Mouse (Mus musculus) intestine, postnatal 0 days (tissue): ENCODE measurements around the gene Fhod1. TPM values are rescaled to one million over a fixed set of nuclear protein-coding genes. Genes with fewer than 3 reads are reported as not detected.
A peak's percentile ranks its signal among the peaks of the same experiment; 100 is the strongest.

Source experiments
- ATAC-seq: fragments of 200-750 bp; cut with Nextera tagmentation; 2 replicates; pipeline ENCODE4 v1.8.0; 2017; ENCODE audit warnings: mild to moderate bottlenecking, moderate TSS enrichment, moderate library complexity
- H3K27ac ChIP-seq: fragments of 300-500 bp; sonication (generic); 2 replicates; pipeline ENCODE4 v1.5.1; 2014; ENCODE audit warnings: mild to moderate bottlenecking, low read depth, low read length, moderate library complexity
- H3K27me3 ChIP-seq: fragments of 300-500 bp; sonication (generic); replicated peaks from 2 replicates; pipeline ENCODE4 v1.6.1; 2014; ENCODE audit warnings: low read length, mixed read lengths; ENCODE audit not compliant: control insufficient read depth, insufficient read depth
- H3K36me3 ChIP-seq: fragments of 300-500 bp; sonication (generic); 2 replicates; pipeline ENCODE4 v1.6.1; 2014; ENCODE audit warnings: mild to moderate bottlenecking, moderate library complexity; ENCODE audit not compliant: control insufficient read depth, insufficient read depth
- H3K4me1 ChIP-seq: fragments of 300-500 bp; sonication (generic); replicated peaks from 2 replicates; pipeline ENCODE4 v1.6.1; 2014; ENCODE audit warnings: antibody characterized with exemption, low read length, mixed read lengths; ENCODE audit not compliant: control insufficient read depth, insufficient read depth
- H3K4me2 ChIP-seq: fragments of 300-500 bp; sonication (generic); replicated peaks from 2 replicates; pipeline ENCODE4 v1.6.1; 2014; ENCODE audit warnings: low read depth, mild to moderate bottlenecking, moderate library complexity
- H3K4me3 ChIP-seq: fragments of 300-500 bp; sonication (generic); 2 replicates; pipeline ENCODE4 v1.5.1; 2014; ENCODE audit warnings: low read depth, low read length
- H3K9ac ChIP-seq: fragments of 300-500 bp; sonication (generic); 2 replicates; pipeline ENCODE4 v1.6.1; 2014; ENCODE audit warnings: mild to moderate bottlenecking, low read depth, low read length
- H3K9me3 ChIP-seq: fragments of 300-500 bp; sonication (generic); 2 replicates; pipeline ENCODE4 v1.6.1; 2016; ENCODE audit warnings: mixed run types; ENCODE audit not compliant: control insufficient read depth
- CTCF ChIP-seq: sonication (generic); IDR thresholded peaks from 2 replicates; pipeline ENCODE4 v1.5.1; 2016; ENCODE audit warnings: low read depth, mild to moderate bottlenecking, control low read depth, antibody characterized with exemption, moderate library complexity
- WGBS: fragments of 180-500 bp; shearing (Covaris S2); extraction: QIAGEN DNeasy Blood & Tissue Kit; methylation state at CpG from one replicate; pipeline ENCODE4 v1.1.7; 2014; 5-methylcytosine and 5-hydroxymethylcytosine counted together
- polyA plus RNA-seq: library from polyadenylated mRNA; unstranded; fragments of >200 nt; fragmentation: Nextera tagmentation; extraction: Ambion mirVana; gene quantifications from 2 replicates; pipeline ENCODE4 v1.2.1, GENCODE M21; 2015

The Fhod1 gene
- polyA plus RNA-seq, 1 experiment from 2014 or later: 1.3 TPM

GRCm38 (mm10) chr8:105345061-105345975 lies 2.4 kb downstream of the Fhod1 start:
- Histone ChIP-seq H3K36me3 (no peaks in the 10 kb centered on the region), H3K4me3 (no peak overlapping the region), H3K9ac (no peak overlapping the region), H3K27me3 (peaks cover 7% of the 10 kb centered on the region; the same call in 1 of the 2 replicates), H3K9me3 (no peaks in the 10 kb centered on the region), H3K4me2 (peak overlapping the region; percentile 95), H3K4me1 (peaks cover 17% of the 10 kb centered on the region), H3K27ac (peak overlapping the region; percentile 46; the same call in 1 of the 2 replicates)
- TF ChIP-seq CTCF: no peak
- 40% methylated on average over 7 of the region's 7 CpGs for WGBS
- no peak for ATAC-seq

GRCm38 (mm10) chr8:105343791-105344574 lies 3.8 kb downstream of the Fhod1 start:
- Histone ChIP-seq H3K36me3 (no peaks in the 10 kb centered on the region), H3K4me2 (no peak overlapping the region), H3K27ac (0 out of 2 replicates have a peak overlapping the region, but pooled peaks have one; percentile 0), H3K4me1 (peaks cover 23% of the 10 kb centered on the region), H3K9me3 (no peaks in the 10 kb centered on the region), H3K27me3 (no peaks in the 10 kb centered on the region), H3K4me3 (no peak overlapping the region), H3K9ac (no peak overlapping the region)
- ATAC-seq: no peak
- no peak for TF ChIP-seq CTCF
- WGBS: 38% methylated on average over 7 of the region's 8 CpGs

- no peak for TF ChIP-seq CTCF
- 44% methylated on average over 4 of the region's 4 CpGs for WGBS
These were observed 5.0 kb downstream of the Fhod1 start for GRCm38 (mm10) chr8:105342768-105343167.

GRCm38 (mm10) chr8:105341399-105341798 lies 6.4 kb downstream of the Fhod1 start:
- Histone ChIP-seq H3K9ac (no peak overlapping the region), H3K36me3 (peaks cover 20% of the 10 kb centered on the region), H3K9me3 (no peaks in the 10 kb centered on the region), H3K4me2 (no peak overlapping the region), H3K27ac (no peak overlapping the region), H3K4me1 (peaks cover 20% of the 10 kb centered on the region), H3K4me3 (no peak overlapping the region), H3K27me3 (no peaks in the 10 kb centered on the region)
- TF ChIP-seq CTCF: no peak
- 50% methylated on average over 8 of the region's 8 CpGs for WGBS
- no peak for ATAC-seq

More at GRCm38 (mm10) chr8:105342768-105343167, 5.0 kb downstream of the Fhod1 start:
- Histone ChIP-seq H3K4me2 (no peak overlapping the region), H3K4me1 (peaks cover 23% of the 10 kb centered on the region), H3K36me3 (peaks cover 7% of the 10 kb centered on the region; the same call in 1 of the 2 replicates), H3K27me3 (no peaks in the 10 kb centered on the region), H3K4me3 (no peak overlapping the region), H3K27ac (no peak overlapping the region), H3K9ac (no peak overlapping the region), H3K9me3 (no peaks in the 10 kb centered on the region)
- ATAC-seq: no peak

- H3K9me3 ChIP-seq: no peaks in the 10 kb centered on the region
- H3K27ac ChIP-seq: 0 out of 2 replicates have a peak overlapping the region, but pooled peaks have one; percentile 28
- H3K27me3 ChIP-seq: no peaks in the 10 kb centered on the region
- no peak overlapping the region for H3K9ac ChIP-seq
- H3K4me3 ChIP-seq: no peak overlapping the region
- peaks cover 34% of the 10 kb centered on the region for H3K36me3 ChIP-seq
- H3K4me1 ChIP-seq: peaks cover 10% of the 10 kb centered on the region
- TF ChIP-seq CTCF: no peak
- H3K4me2 ChIP-seq: peak overlapping the region; percentile 6; the same call in 1 of the 2 replicates
- 35% methylated on average over 6 of the region's 6 CpGs for WGBS
- ATAC-seq: peak; percentile 54
These were observed 7.7 kb downstream of the Fhod1 start for GRCm38 (mm10) chr8:105339886-105340635.
